Mouse (Mus musculus) heart, adult 2 months (tissue): ENCODE measurements around the gene Mov10l1.

Experiments used
- CTCF ChIP-seq: fragments of 200-600 bp; IDR thresholded peaks from 2 replicates; pipeline ENCODE4 v1.8.1; 2022; ENCODE audit warnings: antibody characterized with exemption, mild to moderate bottlenecking, moderate library complexity
- EP300 ChIP-seq: fragments of 200-500 bp; IDR thresholded peaks from 2 replicates; pipeline ENCODE4 v1.6.1; 2011; ENCODE audit warnings: low read depth, low read length, control low read depth; ENCODE audit not compliant: insufficient read depth
- POLR2A ChIP-seq: fragments of 200-500 bp; IDR thresholded peaks from 2 replicates; pipeline ENCODE4 v1.6.1; 2011; ENCODE audit warnings: mild to moderate bottlenecking, low read depth, low read length, control low read depth; ENCODE audit not compliant: insufficient read depth

DNA sequence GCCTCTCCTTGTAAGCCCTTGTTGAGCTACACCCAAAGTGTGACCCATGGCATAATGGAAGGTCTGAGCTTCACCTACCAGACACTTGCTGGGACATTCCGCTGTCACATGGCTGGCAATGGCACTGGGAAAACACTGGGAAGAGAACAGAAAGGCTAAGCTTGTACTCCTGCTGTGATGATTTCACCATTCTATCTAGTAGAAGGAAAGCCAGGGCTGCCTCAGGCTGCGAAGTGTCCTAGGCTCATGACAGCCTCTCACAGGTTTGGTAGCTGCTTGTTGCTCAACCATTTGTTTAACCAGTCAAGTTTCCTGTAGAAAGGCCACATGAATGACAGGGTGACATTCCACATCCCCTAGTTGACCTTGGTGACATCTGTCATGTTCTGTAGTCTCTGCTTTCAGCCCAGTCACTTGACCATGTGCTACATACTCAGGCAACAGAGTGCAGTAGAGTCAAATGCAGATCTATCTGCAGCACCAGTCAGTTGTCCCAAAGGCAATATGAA lies 18.6 kb upstream of the Mov10l1 start:
- TF ChIP-seq CTCF, result no peak
- no peak for TF ChIP-seq EP300
- no peak for TF ChIP-seq POLR2A
